Mouse (Mus musculus) spleen, adult 2 months (tissue): ENCODE measurements around the gene Styk1.

Source experiments
- CTCF ChIP-seq: fragments of 200-500 bp; IDR thresholded peaks from 2 replicates; pipeline ENCODE4 v1.5.1; 2011; ENCODE audit warnings: mild to moderate bottlenecking, inconsistent platforms; ENCODE audit not compliant: insufficient read depth, insufficient read length, insufficient replicate concordance; ENCODE audit errors: extremely low read depth
- POLR2A ChIP-seq: fragments of 200-500 bp; IDR thresholded peaks from 2 replicates; pipeline ENCODE4 v1.6.1; 2011; ENCODE audit warnings: low read depth, low read length, inconsistent platforms

DNA sequence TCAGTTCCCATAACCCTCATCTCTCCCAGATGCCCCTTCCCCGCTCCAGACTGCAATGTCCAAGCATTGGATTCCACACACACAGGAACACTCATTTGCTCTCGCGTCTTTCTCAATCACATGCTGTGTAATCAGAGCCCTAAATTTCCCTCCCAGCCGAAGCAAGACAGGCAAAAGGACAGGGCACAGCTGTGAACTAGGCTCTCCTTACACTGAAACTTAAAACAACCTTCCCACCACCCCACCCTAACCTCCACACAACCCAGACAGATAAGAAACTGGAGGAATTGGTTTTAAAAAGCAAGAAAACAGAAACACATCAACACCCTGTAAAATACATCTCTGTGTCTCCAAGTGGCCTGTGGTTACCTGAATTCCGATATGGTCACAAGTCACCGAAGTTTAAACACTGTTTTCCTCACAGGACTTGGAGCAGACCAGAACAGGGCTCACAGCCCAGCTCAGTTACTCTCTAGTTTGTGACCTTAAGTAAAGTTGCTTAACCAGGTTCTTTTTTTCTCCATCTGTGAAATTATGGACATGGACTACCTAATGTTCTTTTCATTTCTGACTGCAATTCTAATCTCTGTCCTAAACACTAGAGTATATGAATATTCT is 30.4 kb upstream of the Styk1 start:
- no peak for TF ChIP-seq CTCF
- no peak for TF ChIP-seq POLR2A
